In the genomic region with DNA sequence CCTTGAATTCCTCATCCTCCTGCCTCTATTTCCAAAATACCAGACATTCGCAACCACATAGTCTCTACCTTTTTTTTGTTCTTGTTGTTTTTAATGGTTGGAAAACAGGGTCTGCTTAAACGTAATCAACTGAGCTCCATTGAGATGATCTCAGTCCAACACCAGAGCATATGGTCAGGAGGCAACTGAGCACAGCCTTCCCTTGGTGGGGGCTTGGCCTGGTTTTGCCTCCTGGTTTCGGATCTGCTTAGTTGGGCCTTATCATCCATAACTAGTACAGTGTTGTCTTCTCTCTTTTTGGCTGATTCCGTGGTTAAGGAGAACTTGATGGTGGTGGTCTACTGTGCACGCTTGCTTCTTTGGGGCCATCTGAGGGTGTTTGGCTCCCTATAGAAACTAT, we compare ENCODE assay signal across 21 mouse cellular contexts. TPM values are rescaled to one million over a fixed set of nuclear protein-coding genes. Genes with fewer than 3 reads are reported as not detected.
"Had no signal": no experiment of that assay in that cellular context is flagged by ENCODE, and none has a peak within 500 bp of the region (broad histone marks: within the 10 kb centered on the region; RNA-seq: fewer than 3 reads in every experiment).

No protein-coding gene starts in this region.

- H3K4me3 ChIP-seq: limb, embryonic 15.5 days; liver, embryonic 12.5 days; megakaryocyte, embryonic 14.5 days; midbrain, embryonic 15.5 days; neural tube, embryonic 13.5 days had no signal

- DNase-seq: layer of hippocampus, postnatal 36 days; lung, embryonic 14.5 days; lung, postnatal 10 days; lung, postnatal 4 days; retina, postnatal 1 day; right cerebral cortex, postnatal 4 days; spleen, adult 18-20 months; thymus, adult 18-20 months; thymus, postnatal 14 days had no signal

- H3K27me3 ChIP-seq: limb, embryonic 15.5 days; liver, embryonic 12.5 days; megakaryocyte, embryonic 14.5 days; midbrain, embryonic 15.5 days; neural tube, embryonic 13.5 days had no signal

- H3K4me1 ChIP-seq: limb, embryonic 15.5 days had no signal

- H3K36me3 ChIP-seq: midbrain, embryonic 15.5 days had no signal

- H3K4me2 ChIP-seq: limb, embryonic 15.5 days; liver, embryonic 12.5 days; lung, embryonic 14.5 days; midbrain, embryonic 11.5 days; midbrain, embryonic 15.5 days; neural tube, embryonic 13.5 days had no signal

- H3K27ac ChIP-seq: limb, embryonic 15.5 days; liver, embryonic 12.5 days; midbrain, embryonic 15.5 days; neural tube, embryonic 13.5 days had no signal

- ATAC-seq: liver, embryonic 12.5 days; midbrain, embryonic 15.5 days had no signal

RNA-seq across cellular contexts. Expression of gene Olfr1373, which starts 36.5 kb away (rescaled TPM):
- total RNA-seq: layer of hippocampus, postnatal 36 days; left cerebral cortex, adult 8-10 months; left cerebral cortex, postnatal 25 days; monocyte, adult 5-6 weeks had no signal
- polyA plus RNA-seq: limb, embryonic 11.5 days; limb, embryonic 15.5 days; liver, embryonic 12.5 days; liver, embryonic 16.5 days; lung, embryonic 14.5 days; midbrain, embryonic 11.5 days; midbrain, embryonic 15.5 days; neural tube, embryonic 13.5 days; stomach, embryonic 14.5 days had no signal
